Mouse (Mus musculus) cerebellum, adult 2 months (tissue): ENCODE data around the gene Pigp.

ENCODE experiments used
- CTCF ChIP-seq: fragments of 200-500 bp; IDR thresholded peaks from 2 replicates; pipeline ENCODE4 v1.5.1; 2011; ENCODE audit warnings: low read depth, mild to moderate bottlenecking, control low read depth, low read length, moderate library complexity, borderline replicate concordance; ENCODE audit not compliant: insufficient read depth
- POLR2A ChIP-seq: fragments of 200-500 bp; IDR thresholded peaks from 2 replicates; pipeline ENCODE4 v1.6.1; 2011; ENCODE audit warnings: low read length, control low read depth, borderline replicate concordance; ENCODE audit not compliant: insufficient read depth

DNA sequence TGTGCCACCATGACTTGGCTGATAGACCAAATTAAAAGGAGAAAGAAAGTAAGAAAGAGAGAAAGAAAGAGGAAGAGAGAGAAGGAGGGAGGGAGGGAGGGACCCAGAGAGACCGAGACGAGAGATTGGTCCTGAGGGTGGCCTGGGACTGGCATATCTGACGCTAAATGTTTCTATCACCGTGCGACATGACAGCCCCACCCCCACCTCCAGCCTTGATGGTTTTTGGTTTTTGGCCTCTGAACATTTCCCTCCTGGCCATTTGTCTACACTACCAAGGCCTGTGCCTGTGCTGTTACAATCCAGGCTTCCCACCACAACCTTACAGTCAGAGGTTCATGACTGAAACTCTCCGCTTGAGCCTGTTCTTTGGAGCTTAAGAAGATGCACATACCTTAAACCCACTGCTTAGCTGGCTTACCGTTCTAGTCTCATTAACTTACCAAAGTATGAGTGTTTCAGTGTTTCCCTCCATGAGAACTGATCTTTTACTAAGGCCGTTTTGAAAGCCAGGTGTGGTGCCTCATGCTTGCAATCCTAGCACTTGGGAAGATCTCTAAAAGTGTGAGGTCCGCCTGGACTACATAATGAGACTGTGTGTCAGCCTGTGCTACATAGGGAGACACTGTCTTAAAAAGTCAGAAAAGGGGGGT lies 40.3 kb downstream of the Pigp start:
- TF ChIP-seq CTCF (no peak), POLR2A (no peak)
